Mouse (Mus musculus) c-Kit-positive CD71-positive TER-119-positive erythroid progenitor cells, embryonic 14.5 days (primary cell): ENCODE measurements around the gene Tmprss6.

Experiments
- DNase-seq: peaks from one replicate; pipeline ENCODE4 v3.0.0-alpha.2; 2013; ENCODE audit warnings: low spot score

Tmprss6 gene

DNA sequence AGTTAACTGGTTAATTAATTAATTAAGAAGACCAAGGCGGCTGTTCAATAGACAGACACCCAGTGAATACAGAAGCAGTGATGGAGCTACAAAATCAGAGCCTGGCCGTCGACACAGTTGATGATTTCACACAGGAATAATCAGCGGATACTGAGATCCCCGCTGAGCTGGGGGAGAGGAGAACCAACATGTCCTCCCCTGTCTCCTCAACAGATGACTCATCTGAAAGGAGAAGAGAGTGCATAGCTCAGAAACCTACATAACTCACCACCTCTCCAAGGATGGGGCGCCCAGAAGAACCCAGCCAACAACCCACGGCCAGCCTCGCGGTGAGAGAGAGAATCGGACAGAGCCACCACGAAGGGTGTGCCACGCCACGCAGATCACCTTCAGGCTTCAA lies 48.0 kb downstream of the Tmprss6 start:
- no peak for DNase-seq

DNA sequence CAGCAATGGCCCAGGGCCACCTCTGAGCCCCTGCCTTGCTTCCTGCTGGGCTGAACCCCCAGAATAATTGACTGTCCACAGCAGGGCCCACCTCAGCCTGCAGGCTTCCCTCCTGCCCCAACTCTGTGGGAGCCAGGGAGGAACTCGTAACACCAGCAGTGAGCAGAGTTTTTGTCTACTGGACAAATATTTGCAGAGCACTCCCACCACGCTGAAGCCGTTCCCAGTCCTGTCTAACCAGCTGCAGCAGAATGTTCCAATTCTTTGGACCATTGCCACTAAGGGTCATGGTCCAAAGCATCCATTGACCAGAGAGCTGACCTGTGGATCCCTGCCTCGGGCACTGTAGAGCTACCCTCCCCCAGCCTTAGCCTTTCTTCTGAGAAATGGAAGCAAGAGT lies 51.5 kb downstream of the Tmprss6 start:
- no peak for DNase-seq

DNA sequence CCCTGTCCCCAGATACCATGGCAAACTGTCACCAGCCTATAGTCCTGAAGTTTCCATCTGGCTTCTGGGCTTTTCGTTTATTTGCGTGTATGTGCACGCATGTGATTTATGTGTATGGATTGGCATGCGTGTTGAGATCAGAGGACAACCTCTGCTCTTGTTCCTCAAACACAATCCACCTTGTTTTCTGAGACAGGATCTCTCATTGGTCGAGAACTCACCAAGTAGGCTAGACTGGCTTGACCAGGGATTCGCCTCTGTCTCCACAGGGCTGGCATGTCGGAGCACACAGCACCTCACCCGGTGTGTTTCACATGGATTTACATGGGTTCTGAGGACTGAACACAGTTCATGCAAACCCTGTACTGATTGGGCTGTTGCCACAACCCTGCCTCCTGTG lies 54.3 kb downstream of the Tmprss6 start:
- no peak for DNase-seq

DNA sequence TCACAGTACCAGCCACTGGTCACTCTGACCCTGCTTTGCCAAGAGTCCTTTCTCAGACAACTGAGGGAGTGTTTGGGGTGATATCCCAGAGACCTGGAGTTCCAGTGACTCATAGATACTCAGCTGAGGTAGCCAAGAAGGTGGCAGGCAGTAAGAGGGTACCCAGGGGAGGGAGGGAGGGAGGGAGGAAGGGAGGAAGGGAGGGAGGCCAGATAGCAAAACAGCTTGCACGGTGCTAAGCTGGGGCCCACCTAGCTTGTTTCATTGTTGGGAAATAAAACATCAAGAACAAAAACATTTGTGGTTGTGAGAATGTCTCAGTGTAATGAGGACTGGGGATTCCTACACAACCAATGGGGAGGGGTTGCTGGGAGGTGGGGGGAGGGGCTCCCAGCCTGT lies 54.7 kb downstream of the Tmprss6 start:
- DNase-seq = no peak

DNA sequence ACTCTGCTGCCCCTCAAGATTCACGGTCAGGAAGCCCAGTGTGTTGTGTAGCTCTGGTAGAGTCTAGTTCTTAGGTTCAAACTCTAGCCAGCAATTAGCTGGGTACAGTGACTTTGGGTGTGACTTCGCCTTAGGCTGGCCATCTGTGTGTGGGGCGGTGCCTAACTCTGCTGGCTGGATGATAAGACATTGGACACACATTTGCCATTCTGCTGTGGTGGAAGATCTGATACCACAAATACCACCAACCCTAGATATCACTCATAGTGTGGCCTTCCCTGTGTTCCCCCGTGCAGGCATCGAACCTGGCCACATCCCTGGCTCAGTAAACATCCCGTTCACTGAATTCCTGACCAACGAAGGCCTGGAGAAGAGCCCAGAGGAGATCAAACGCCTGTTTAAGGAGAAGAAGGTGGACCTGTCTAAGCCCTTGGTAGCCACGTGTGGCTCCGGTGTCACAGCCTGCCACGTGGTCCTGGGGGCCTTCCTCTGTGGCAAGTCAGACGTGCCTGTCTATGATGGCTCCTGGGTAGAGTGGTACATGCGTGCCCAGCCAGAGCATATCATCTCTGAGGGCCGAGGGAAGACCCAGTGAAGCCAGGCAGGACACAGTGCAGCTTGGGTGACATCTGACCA lies 55.2 kb downstream of the Tmprss6 start:
- DNase-seq = peak; percentile 89

DNA sequence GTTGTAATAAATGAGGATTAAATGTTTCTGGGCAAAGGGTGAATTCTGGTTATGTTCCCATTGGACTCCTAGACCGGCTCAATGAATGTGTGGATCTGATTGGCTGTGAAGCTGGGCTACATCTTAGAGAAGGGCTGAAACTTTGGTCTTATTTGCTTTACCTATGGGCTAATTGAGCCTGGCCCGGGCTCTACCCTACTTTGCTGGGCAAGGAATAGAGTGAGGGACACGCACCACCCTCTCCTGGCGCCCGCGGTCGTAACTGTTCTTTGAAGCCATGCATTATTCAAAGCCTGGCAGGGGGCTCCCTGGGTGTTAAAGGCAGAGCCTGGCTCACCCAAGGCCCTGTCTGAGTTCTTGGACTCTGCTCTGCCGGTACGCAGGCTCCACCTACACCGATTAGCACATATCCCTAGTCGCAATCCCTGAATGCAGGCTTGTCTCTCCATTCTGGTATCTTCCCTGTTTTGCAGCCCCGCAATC lies 58.8 kb downstream of the Tmprss6 start:
- no peak for DNase-seq

DNA sequence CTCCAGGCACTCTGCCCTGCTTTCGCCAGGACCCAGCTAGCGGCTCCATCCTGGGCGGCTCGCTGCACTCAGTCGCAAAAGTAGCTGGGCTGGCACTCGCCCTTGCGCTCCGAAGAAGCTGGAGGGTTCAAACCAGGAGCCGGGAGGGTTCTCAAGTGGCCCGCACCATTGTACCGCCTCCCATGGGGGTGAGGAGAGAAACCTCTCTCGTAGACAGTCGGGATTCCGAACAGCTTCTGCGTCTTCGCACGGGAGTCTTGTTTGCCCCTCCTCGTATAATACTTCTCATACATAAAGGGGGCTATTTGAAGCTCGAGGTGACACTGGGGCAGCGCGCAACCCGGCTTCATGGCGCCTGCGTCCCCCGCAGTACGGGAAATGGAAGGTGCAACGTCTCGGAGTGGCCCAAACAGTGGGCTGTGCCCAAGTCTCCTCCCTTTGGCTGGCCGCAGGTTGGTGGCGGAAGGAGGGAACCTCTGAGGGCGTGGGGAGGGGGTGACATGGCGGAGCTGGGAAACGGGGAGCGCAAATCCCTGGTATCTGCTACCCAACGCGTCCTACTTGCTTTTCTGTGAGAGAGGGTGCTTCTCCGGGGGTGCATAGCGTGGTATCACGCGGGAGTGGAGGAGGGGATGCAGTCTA lies 62.0 kb downstream of the Tmprss6 start, which contains the start of gene Mpst:
Mpst (plus strand) TSS at position 124 of the 642 bp plus-strand sequence.
- peak; percentile 86 for DNase-seq

DNA sequence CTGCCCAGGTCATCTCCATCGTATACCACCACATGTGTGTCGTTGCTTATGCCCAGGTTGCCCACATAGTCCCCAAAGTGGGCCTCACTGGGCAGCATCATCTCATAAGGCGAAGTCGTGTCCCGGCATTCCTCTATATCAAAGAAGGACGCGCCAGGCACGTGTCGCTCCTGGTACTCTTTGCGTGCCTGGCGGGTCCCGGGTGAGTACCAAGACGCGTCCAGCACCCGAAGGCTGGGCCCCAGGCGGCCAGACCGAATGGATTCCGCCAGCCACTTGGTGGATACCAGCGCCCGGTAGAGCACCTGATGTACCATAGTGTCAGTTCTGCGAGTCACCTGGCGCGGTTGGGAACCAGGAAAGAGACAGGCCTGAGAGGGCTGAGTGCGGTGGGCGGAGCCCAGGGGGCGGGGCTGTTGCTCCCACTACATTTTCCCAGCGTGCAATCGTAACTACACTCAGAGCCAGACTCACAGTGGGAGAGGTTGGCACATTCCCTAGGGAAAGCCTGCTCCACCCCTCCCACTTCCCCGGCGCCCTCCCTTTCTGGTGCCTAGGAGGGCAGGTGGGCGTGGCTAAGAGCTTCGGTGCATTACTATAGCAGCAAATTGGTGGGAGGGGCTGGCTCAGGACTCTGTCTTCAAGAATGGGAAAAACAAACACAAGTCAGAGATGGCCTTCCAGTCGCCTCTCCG lies 62.8 kb downstream of the Tmprss6 start, which contains the start of gene Tst:
Tst (minus strand) TSS at position 391 of the 695 bp plus-strand sequence.
- peak; percentile 65 for DNase-seq

DNA sequence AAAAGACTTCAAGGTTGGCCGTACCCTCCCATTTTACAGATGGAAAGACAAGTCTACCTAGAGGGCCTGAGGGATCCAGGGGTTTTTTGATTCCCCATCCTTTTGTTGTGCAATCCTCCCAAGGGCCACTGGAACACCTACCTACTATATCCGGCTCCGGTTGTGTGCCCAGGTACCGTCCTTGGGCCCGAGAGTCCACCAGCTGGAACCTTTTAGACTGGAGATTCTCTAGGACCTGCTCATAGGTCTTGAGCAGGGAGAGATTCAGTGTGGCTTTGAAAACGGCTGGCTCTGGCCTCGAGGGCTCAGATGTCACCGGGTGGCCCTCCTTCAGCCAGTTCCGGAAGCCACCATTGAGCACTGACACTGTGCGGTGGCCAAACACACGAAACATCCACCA lies 63.3 kb downstream of the Tmprss6 start:
- DNase-seq = no peak

DNA sequence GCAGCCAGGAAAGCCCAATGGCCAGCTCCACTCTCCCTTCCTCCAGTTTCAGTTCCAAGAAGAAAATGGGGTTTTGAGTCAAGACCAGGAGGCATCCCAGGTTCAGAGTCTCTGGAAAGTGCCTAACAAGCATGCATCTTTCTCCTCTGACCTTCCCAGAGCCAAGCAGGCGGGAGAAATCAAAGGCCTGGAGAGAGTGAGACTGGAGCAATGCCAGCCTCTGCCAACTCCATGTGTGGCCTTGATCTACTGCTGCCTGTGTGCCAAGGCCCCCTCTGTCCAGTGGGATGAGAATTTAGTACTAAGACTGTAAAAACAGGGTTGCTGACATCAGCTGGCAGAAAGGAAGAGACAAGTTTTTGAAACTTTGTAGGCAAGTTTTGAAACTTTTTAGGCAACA lies 64.5 kb downstream of the Tmprss6 start:
- no peak for DNase-seq

DNA sequence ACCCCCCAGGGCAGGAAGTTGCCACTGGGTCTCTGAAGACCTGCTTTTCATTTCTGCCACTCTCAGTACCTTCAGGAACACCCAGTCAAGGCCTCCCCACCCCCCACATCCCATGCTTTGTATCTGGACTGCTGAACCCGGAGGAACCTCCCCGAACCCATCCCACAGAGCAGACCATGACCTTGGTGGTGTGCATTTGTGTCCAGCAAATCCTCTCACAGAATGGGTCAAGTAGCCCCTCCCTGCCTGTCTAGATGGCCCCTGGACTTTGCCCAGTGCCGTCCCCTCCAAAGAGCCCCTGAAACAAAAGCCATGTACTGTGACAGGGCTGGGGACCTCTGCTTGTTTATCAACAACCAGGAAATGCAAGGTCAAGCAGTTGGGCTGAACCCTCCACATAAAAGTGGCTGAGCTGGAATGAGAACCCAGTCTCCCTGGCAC lies 65.1 kb downstream of the Tmprss6 start:
- no peak for DNase-seq

DNA sequence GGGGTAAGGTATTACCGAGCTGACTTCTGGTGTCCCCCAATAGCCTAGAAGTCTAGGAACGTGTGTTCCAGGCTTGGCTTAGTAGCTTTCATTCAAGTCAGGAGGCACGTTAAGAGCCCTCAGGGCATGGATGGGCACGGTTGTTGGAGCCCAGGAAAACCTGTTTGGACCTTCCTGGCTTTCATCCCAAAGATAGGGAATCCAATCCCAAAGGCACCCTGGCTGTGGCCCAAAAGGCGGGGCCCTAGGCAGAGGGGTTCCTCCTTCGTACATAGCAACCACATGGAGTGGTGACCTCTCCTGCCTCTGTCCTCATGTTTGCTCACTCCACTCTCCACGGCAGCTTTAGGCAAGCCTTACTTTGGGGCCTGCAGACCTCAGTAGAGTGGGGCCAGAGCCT lies 66.0 kb downstream of the Tmprss6 start:
- DNase-seq = no peak

DNA sequence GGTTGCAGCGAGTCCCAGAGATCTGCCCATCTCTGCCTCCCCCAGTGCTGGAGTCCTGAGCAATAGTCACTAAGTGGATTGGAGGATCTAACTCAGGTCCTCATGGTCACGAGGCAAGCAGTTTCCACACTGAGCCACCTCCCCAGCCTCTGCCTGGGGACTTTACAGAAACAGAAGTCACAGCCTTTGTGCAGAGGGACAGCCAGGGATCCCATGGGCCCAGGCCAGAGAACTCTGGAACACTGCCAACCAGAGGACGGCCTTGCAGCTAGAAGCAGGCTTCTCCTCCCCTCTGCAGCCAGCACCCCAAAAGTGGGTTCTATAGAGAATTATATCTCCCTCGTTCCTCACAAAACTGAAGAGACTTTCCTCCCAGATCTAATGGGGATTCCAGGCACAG lies 66.5 kb downstream of the Tmprss6 start:
- no peak for DNase-seq

DNA sequence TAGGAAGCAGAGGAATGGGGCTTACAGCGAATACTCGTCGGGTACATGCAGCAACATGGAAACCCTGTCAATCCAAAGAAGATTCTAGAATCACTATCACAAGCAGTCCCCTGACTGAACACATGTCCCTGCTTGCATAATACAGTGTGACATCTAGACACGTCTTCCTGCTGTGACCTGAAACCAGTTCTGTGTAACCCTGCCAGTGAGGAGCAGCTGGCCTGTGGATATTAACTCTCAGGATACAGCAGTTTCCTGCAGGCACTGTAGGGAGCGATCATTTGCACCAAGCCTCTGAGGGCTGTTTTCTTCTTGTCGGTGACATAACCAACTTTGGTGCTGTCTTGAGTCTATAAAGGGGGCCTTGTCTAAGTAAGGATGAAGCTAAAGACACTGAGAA lies 67.1 kb downstream of the Tmprss6 start:
- DNase-seq = no peak

DNA sequence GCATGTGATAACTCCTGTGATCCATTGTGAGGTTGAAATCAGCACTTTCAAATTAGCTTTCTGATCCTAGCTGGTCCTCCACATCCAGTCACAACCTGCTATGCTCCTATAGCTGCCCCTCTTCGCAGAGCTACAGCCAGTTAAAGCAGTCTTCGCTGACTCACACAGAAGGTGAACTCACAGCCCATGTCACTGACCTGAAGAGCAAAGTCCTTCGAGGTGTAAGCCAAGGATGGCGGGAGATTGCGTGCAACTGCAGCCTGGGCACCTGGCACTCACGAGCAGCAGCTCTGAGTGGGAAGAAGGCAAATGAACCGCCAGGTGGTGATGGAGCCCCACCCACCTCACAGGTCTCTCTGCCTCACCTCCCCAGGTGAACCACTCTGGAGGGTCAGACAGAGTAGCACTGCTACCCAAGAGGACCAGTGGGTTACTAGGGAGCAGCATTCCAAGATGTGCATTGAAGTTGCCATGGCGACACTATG lies 72.9 kb downstream of the Tmprss6 start, which contains the start of gene Tex33:
Tex33 (minus strand) TSS at position 435 of the 485 bp plus-strand sequence.
- DNase-seq = no peak

DNA sequence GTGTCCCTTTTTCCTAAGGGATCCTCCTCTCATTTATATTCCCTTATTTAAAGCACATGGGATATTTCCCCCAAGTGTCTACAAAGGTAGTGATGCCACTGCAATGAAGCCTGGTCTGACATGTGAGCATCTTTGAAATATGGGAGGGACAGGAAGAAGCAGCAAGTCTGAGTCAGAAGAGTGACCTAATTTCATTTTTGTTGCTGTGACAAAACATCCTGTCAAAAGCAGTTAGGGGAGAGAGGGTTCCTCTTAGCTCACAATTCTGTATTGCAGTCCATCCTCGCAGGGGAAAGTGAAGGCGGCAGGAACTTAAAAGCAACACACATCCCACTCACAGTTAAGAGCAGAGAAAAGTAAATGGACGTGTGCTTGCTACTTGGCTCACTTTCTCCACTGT lies 77.6 kb downstream of the Tmprss6 start:
- DNase-seq = no peak
